In genomic region chr6:29868341-29868895, GRCm38 (mm10) we compare ENCODE assay signal across 27 mouse cellular contexts. TPM values are rescaled to one million over a fixed set of nuclear protein-coding genes. Genes with fewer than 3 reads are reported as not detected.
DNase-seq lines count a peak whose midpoint lies in the region; ATAC-seq and TF ChIP-seq lines count a peak whose summit lies in the region.
"Had no signal": no experiment of that assay in that cellular context is flagged by ENCODE, and none has a peak within 500 bp of the region (broad histone marks: within the 10 kb centered on the region; RNA-seq: fewer than 3 reads in every experiment).

No protein-coding gene starts in this region.

- H3K36me3 ChIP-seq in kidney, embryonic 14.5 days (ENCODE audit: control insufficient read depth, insufficient read depth, low read length), result no peaks in the 10 kb centered on the region; the same call in 1 of the 2 replicates
- H3K36me3 ChIP-seq in kidney, embryonic 16.5 days (ENCODE audit: insufficient read depth, low read length), result 0 out of 2 replicates have a peak, but pooled peaks cover 2% of the 10 kb centered on the region
- peaks cover 41% of the 10 kb centered on the region for H3K36me3 ChIP-seq in small intestine, adult 2 months (ENCODE audit: control insufficient read depth, insufficient read depth, low read length)
- H3K36me3 ChIP-seq: forebrain, embryonic 15.5 days; stomach, embryonic 15.5 days had no signal

- H3K4me2 ChIP-seq in kidney, embryonic 14.5 days (replicated peaks; ENCODE audit: low read depth, low read length), result no peak overlapping the region
- H3K4me2 ChIP-seq in kidney, embryonic 16.5 days (replicated peaks; ENCODE audit: low read depth, low read length), result no peak overlapping the region
- H3K4me2 ChIP-seq: forebrain, embryonic 15.5 days; hindbrain, embryonic 13.5 days; liver, embryonic 11.5 days; neural tube, embryonic 13.5 days; stomach, embryonic 15.5 days had no signal

- H3K27me3 ChIP-seq in kidney, embryonic 14.5 days (ENCODE audit: control insufficient read depth, insufficient read depth, low read length), result no peaks in the 10 kb centered on the region
- no peaks in the 10 kb centered on the region for H3K27me3 ChIP-seq in kidney, embryonic 16.5 days (ENCODE audit: insufficient read depth, low read length)
- H3K27me3 ChIP-seq in small intestine, adult 2 months (ENCODE audit: control insufficient read depth, insufficient read depth, low read length), result no peaks in the 10 kb centered on the region
- H3K27me3 ChIP-seq: forebrain, embryonic 15.5 days; hindbrain, embryonic 13.5 days; neural tube, embryonic 13.5 days; stomach, embryonic 15.5 days had no signal

- intact Hi-C loops in heart, postnatal 25 days (cut with DNase I), result no loop called here

- H3K9me3 ChIP-seq in kidney, embryonic 14.5 days (ENCODE audit: control insufficient read depth, low read length), result no peaks in the 10 kb centered on the region
- no peaks in the 10 kb centered on the region for H3K9me3 ChIP-seq in kidney, embryonic 16.5 days (ENCODE audit: low read length)
- H3K9me3 ChIP-seq: embryonic facial prominence, embryonic 10.5 days; forebrain, embryonic 15.5 days; hindbrain, embryonic 13.5 days; midbrain, embryonic 10.5 days; neural tube, embryonic 13.5 days; stomach, embryonic 15.5 days had no signal

- no peak overlapping the region for H3K9ac ChIP-seq in kidney, embryonic 14.5 days (ENCODE audit: low read depth, low read length)
- H3K9ac ChIP-seq in kidney, embryonic 16.5 days (replicated peaks; ENCODE audit: low read length), result no peak overlapping the region
- H3K9ac ChIP-seq: forebrain, embryonic 15.5 days; hindbrain, embryonic 13.5 days; liver, postnatal 0 days; neural tube, embryonic 13.5 days; stomach, embryonic 15.5 days had no signal

- peak; percentile 66 for DNase-seq in heart, adult 11 months
- DNase-seq in heart, postnatal 25 days (ENCODE audit: low spot score), result no peak
- DNase-seq in kidney, adult 11 months, result peak; percentile 53
- no peak for DNase-seq in thymus, postnatal 4 days
- DNase-seq: adrenal gland, postnatal 25 days; cerebellum, adult 9-10 months; heart, postnatal 10 days; left cerebral cortex, postnatal 4 days; liver, postnatal 0 days; right cerebral cortex, adult 18-20 months; right cerebral cortex, postnatal 4 days; thymus, postnatal 25 days had no signal

- TF ChIP-seq CTCF in small intestine, adult 2 months (IDR thresholded peaks at IDR 0.05; ENCODE audit: extremely low read depth, insufficient read length, insufficient replicate concordance, low read depth, low read length), result no peak

- no peak for ATAC-seq in kidney, embryonic 14.5 days (ENCODE audit: low FRiP score, low TSS enrichment)
- no peak for ATAC-seq in kidney, embryonic 16.5 days (ENCODE audit: low FRiP score, low TSS enrichment)
- ATAC-seq: forebrain, embryonic 15.5 days; liver, postnatal 0 days; lung, postnatal 0 days; midbrain, embryonic 16.5 days had no signal

- TF ChIP-seq POLR2A in small intestine, adult 2 months (IDR thresholded peaks at IDR 0.05; ENCODE audit: low read depth, low read length), result no peak

- no peak overlapping the region for H3K4me3 ChIP-seq in kidney, embryonic 14.5 days (ENCODE audit: low read length)
- H3K4me3 ChIP-seq in kidney, embryonic 16.5 days (ENCODE audit: low read length), result no peak overlapping the region
- no peak overlapping the region for H3K4me3 ChIP-seq in small intestine, adult 2 months (ENCODE audit: low read depth, low read length)
- H3K4me3 ChIP-seq: embryonic facial prominence, embryonic 10.5 days; forebrain, embryonic 15.5 days; hindbrain, embryonic 13.5 days; left cerebral cortex, adult 2 months; midbrain, embryonic 10.5 days; myocyte; neural tube, embryonic 13.5 days; stomach, embryonic 15.5 days had no signal

- 89% methylated on average over 2 of the region's 2 CpGs for WGBS in kidney, embryonic 14.5 days
- 89% methylated on average over 2 of the region's 2 CpGs for WGBS in kidney, embryonic 16.5 days
- 45% methylated on average over 2 of the region's 2 CpGs for WGBS in small intestine, adult 2 months

- no peaks in the 10 kb centered on the region for H3K4me1 ChIP-seq in kidney, embryonic 14.5 days (ENCODE audit: control insufficient read depth, insufficient read depth, low read length)
- 0 out of 2 replicates have a peak, but pooled peaks cover 4% of the 10 kb centered on the region for H3K4me1 ChIP-seq in kidney, embryonic 16.5 days (ENCODE audit: insufficient read depth, low read length)
- peaks cover 11% of the 10 kb centered on the region; the same call in 1 of the 2 replicates for H3K4me1 ChIP-seq in small intestine, adult 2 months (ENCODE audit: control insufficient read depth, insufficient read depth, insufficient read length, low read length)
- H3K4me1 ChIP-seq: forebrain, embryonic 15.5 days; midbrain, embryonic 10.5 days; neural tube, embryonic 13.5 days; stomach, embryonic 15.5 days had no signal

- no peak overlapping the region for H3K27ac ChIP-seq in kidney, embryonic 14.5 days (ENCODE audit: low read depth, low read length)
- peak overlapping the region; percentile 45; the same call in 1 of the 2 replicates for H3K27ac ChIP-seq in kidney, embryonic 16.5 days (ENCODE audit: low read length)
- peak overlapping the region; percentile 37 for H3K27ac ChIP-seq in small intestine, adult 2 months (ENCODE audit: insufficient read depth, low read depth, low read length)
- H3K27ac ChIP-seq: embryonic facial prominence, embryonic 10.5 days; forebrain, embryonic 15.5 days; hindbrain, embryonic 13.5 days; left cerebral cortex, adult 2 months; midbrain, embryonic 10.5 days; neural tube, embryonic 13.5 days; stomach, embryonic 15.5 days had no signal

RNA-seq across cellular contexts. Expression of gene Strip2, which starts 48.4 kb away (rescaled TPM):
- total RNA-seq in heart, postnatal 25 days (2021), result 10 to 100 TPM; 52.9 to 63.3 TPM
- polyA plus RNA-seq in kidney, embryonic 14.5 days (2014; fragmentation: Nextera tagmentation; extraction: Ambion mirVana), result 0.87 and 0.99 TPM in 2 replicates
- polyA plus RNA-seq in kidney, embryonic 16.5 days (2015; fragmentation: Nextera tagmentation; extraction: Ambion mirVana), result 1.5 and 1.7 TPM in 2 replicates
- 0.41 and 0.98 TPM in 2 replicates for polyA plus RNA-seq in small intestine, adult 2 months (2012; rRNA removed)
- total RNA-seq: granulocyte monocyte progenitor cell, adult 5-6 weeks had no signal

Comparison
In these comparisons a context has a peak if more than half of its experiments do, and no peak if none do; other contexts are left out.
1. DNase-seq: peak in heart, adult 11 months (single experiment) and kidney, adult 11 months (single experiment); none in heart, postnatal 25 days (single experiment) and thymus, postnatal 4 days (single experiment).